ENCODE assay signal across 7 mouse cellular contexts in the genomic region with DNA sequence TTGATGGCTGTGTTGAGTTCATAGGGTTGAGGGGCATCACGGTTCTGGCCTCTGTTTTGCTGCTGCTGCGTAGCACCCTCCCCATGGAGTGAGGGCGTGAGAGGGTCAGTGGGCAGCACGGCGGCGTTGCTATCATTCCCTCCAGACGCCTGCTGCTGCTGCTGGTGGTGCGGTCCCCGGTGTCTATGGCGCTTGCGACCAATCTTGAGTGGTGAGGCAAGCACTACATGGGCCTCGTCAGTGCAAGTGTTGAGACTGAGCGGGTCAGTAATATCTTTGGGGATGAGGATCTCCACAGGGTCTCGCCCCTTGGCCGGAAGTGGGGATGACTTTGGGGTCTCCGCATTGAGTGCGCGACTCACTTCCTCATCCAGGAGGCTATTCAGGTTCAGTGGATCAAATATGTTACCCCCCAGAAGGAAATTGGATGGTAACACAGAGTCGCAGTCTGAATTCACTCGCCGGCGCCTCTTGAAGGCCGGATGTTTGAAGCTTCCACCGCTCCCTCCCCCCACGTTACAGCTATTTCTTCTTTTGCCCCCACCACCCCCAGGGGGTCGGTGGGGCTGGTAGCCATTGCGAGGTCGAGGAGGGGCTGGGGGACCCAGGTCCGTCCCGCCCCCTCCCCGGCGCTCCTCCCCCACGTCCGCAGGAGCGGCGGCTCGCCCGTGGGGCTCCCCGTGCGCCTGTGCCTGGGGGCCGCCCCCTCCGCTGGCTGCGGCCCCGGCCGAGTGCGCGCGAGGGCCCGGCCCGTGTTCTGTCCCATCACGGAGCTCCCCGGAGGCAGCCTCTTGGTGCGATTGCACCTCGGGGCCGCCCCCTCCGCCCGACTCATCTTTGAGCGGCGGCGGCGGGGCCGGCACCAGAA. TPM values are rescaled to one million over a fixed set of nuclear protein-coding genes. Genes with fewer than 3 reads are reported as not detected.
DNase-seq lines count a peak whose midpoint lies in the region; ATAC-seq and TF ChIP-seq lines count a peak whose summit lies in the region.

No protein-coding gene starts in this region.

- peak; percentile 11; the same call in 1 of the 2 replicates for ATAC-seq in intestine, postnatal 0 days
- ATAC-seq in lung, embryonic 15.5 days (ENCODE audit: borderline replicate concordance, extremely low read depth, low FRiP score, low TSS enrichment): peak; percentile 11; the same call in 1 of the 2 replicates

- H3K27me3 ChIP-seq in intestine, postnatal 0 days (replicated peaks; ENCODE audit: control insufficient read depth, insufficient read depth, low read length): no peaks in the 10 kb centered on the region
- no peaks in the 10 kb centered on the region for H3K27me3 ChIP-seq in lung, embryonic 15.5 days

- H3K9ac ChIP-seq in intestine, postnatal 0 days (ENCODE audit: low read depth, low read length): peak overlapping the region; percentile 66
- H3K9ac ChIP-seq in lung, embryonic 15.5 days: peak overlapping the region; percentile 79

- DNase-seq in thymus, postnatal 14 days: peak; percentile 74
- DNase-seq in thymus, postnatal 4 days: no peak
- peak; percentile 37 to 56 for DNase-seq in frontal cortex, postnatal 14 days (ENCODE audit: low spot score in 2 of 2)
- DNase-seq in ovary, postnatal 14 days (ENCODE audit: low spot score): peak; percentile 33

- no peak for TF ChIP-seq CTCF in bone marrow, adult 2 months (IDR thresholded peaks at IDR 0.05; ENCODE audit: control insufficient read depth, insufficient read depth, low read length)
- no peak for TF ChIP-seq CTCF in intestine, postnatal 0 days (IDR thresholded peaks at IDR 0.05; ENCODE audit: low read depth)

- peak overlapping the region; percentile 94 for H3K27ac ChIP-seq in bone marrow, adult 2 months (ENCODE audit: control insufficient read depth, insufficient read depth, low read depth, low read length, poor library complexity)
- peak overlapping the region; percentile 97 for H3K27ac ChIP-seq in intestine, postnatal 0 days (ENCODE audit: low read depth, low read length)
- peak overlapping the region; percentile 99 for H3K27ac ChIP-seq in lung, embryonic 15.5 days

- WGBS in bone marrow, adult 2 months: 1% methylated on average over 62 of the region's 62 CpGs
- 3% methylated on average over 59 of the region's 62 CpGs for WGBS in intestine, postnatal 0 days
- WGBS in lung, embryonic 15.5 days: under 1% methylated on average over 51 of the region's 62 CpGs

- H3K4me3 ChIP-seq in bone marrow, adult 2 months (replicated peaks; ENCODE audit: control insufficient read depth, low read depth, low read length): peak overlapping the region; percentile 79
- H3K4me3 ChIP-seq in intestine, postnatal 0 days (ENCODE audit: low read depth, low read length): peak overlapping the region; percentile 72
- peak overlapping the region; percentile 61 for H3K4me3 ChIP-seq in lung, embryonic 15.5 days

- H3K4me2 ChIP-seq in intestine, postnatal 0 days (replicated peaks; ENCODE audit: low read depth): peak overlapping the region; percentile 93
- H3K4me2 ChIP-seq in lung, embryonic 15.5 days: peak overlapping the region; percentile 70

- H3K36me3 ChIP-seq in intestine, postnatal 0 days (ENCODE audit: control insufficient read depth, insufficient read depth): peaks cover 37% of the 10 kb centered on the region
- peaks cover 34% of the 10 kb centered on the region for H3K36me3 ChIP-seq in lung, embryonic 15.5 days

- no peak; the same call in 1 of the 2 replicates for TF ChIP-seq POLR2A in bone marrow, adult 2 months (IDR thresholded peaks at IDR 0.05; ENCODE audit: borderline replicate concordance, control insufficient read depth, low read depth, low read length)

- no peaks in the 10 kb centered on the region for H3K9me3 ChIP-seq in intestine, postnatal 0 days (ENCODE audit: control insufficient read depth)
- no peaks in the 10 kb centered on the region for H3K9me3 ChIP-seq in lung, embryonic 15.5 days

- H3K4me1 ChIP-seq in bone marrow, adult 2 months (ENCODE audit: control insufficient read depth, insufficient read depth, low read length): peaks cover 8% of the 10 kb centered on the region
- H3K4me1 ChIP-seq in intestine, postnatal 0 days (replicated peaks; ENCODE audit: control insufficient read depth, insufficient read depth, low read length): peaks cover 18% of the 10 kb centered on the region
- peaks cover 50% of the 10 kb centered on the region for H3K4me1 ChIP-seq in lung, embryonic 15.5 days

RNA-seq across cellular contexts. Expression of a gene that starts 2.1 kb away (rescaled TPM):
- polyA plus RNA-seq in bone marrow, adult 2 months (2011; ENCODE audit: insufficient read depth, insufficient read length, low replicate concordance, missing spikeins): 25.6 and 45.6 TPM in 2 replicates
- 10.3 and 10.8 TPM in 2 replicates for polyA plus RNA-seq in intestine, postnatal 0 days (2015; fragmentation: Nextera tagmentation; extraction: Ambion mirVana)
- 11.5 and 12.3 TPM in 2 replicates for polyA plus RNA-seq in lung, embryonic 15.5 days (2015; fragmentation: Nextera tagmentation; extraction: Ambion mirVana)

RNA-seq across cellular contexts. Expression of a gene that starts 2.2 kb away (rescaled TPM):
- polyA plus RNA-seq in bone marrow, adult 2 months (2011; ENCODE audit: insufficient read depth, insufficient read length, low replicate concordance, missing spikeins): 9.5 and 18.7 TPM in 2 replicates
- 3.3 and 3.5 TPM in 2 replicates for polyA plus RNA-seq in intestine, postnatal 0 days (2015; fragmentation: Nextera tagmentation; extraction: Ambion mirVana)
- polyA plus RNA-seq in lung, embryonic 15.5 days (2015; fragmentation: Nextera tagmentation; extraction: Ambion mirVana): 23.1 and 28.2 TPM in 2 replicates

RNA-seq across cellular contexts. Expression of a gene that starts 6.7 kb away (rescaled TPM):
- 52.6 and 130 TPM in 2 replicates for polyA plus RNA-seq in bone marrow, adult 2 months (2011; ENCODE audit: insufficient read depth, insufficient read length, low replicate concordance, missing spikeins)
- polyA plus RNA-seq in intestine, postnatal 0 days (2015; fragmentation: Nextera tagmentation; extraction: Ambion mirVana): 29.0 and 30.8 TPM in 2 replicates
- polyA plus RNA-seq in lung, embryonic 15.5 days (2015; fragmentation: Nextera tagmentation; extraction: Ambion mirVana): 33.7 and 33.9 TPM in 2 replicates

RNA-seq across cellular contexts. Expression of a gene that starts 39.9 kb away (rescaled TPM):
- polyA plus RNA-seq in bone marrow, adult 2 months (2011; ENCODE audit: insufficient read depth, insufficient read length, low replicate concordance, missing spikeins): 143 and 144 TPM in 2 replicates
- polyA plus RNA-seq in intestine, postnatal 0 days (2015; fragmentation: Nextera tagmentation; extraction: Ambion mirVana): 111 and 119 TPM in 2 replicates
- polyA plus RNA-seq in lung, embryonic 15.5 days (2015; fragmentation: Nextera tagmentation; extraction: Ambion mirVana): 136 and 150 TPM in 2 replicates

RNA-seq across cellular contexts. Expression of a gene that starts 44.0 kb away (rescaled TPM):
- 1.2 and 1.9 TPM in 2 replicates for polyA plus RNA-seq in bone marrow, adult 2 months (2011; ENCODE audit: insufficient read depth, insufficient read length, low replicate concordance, missing spikeins)
- 1.6 and 2.0 TPM in 2 replicates for polyA plus RNA-seq in intestine, postnatal 0 days (2015; fragmentation: Nextera tagmentation; extraction: Ambion mirVana)
- 1.6 and 1.8 TPM in 2 replicates for polyA plus RNA-seq in lung, embryonic 15.5 days (2015; fragmentation: Nextera tagmentation; extraction: Ambion mirVana)
